Mouse (Mus musculus) hindbrain, embryonic 15.5 days (tissue): ENCODE results near the gene Prmt8. TPM values are rescaled to one million over a fixed set of nuclear protein-coding genes. Genes with fewer than 3 reads are reported as not detected.
A peak's percentile ranks its signal among the peaks of the same experiment; 100 is the strongest.

Experiments used
- ATAC-seq: fragments of 200-750 bp; cut with Nextera tagmentation; 2 replicates; pipeline ENCODE4 v1.8.0; 2017; ENCODE audit warnings: low read depth, moderate number of reproducible peaks, moderate TSS enrichment; ENCODE audit not compliant: low FRiP score
- H3K27ac ChIP-seq: fragments of 300-500 bp; sonication (generic); replicated peaks from 2 replicates; pipeline ENCODE4 v1.5.1; 2015; ENCODE audit warnings: mild to moderate bottlenecking, inconsistent platforms
- H3K27me3 ChIP-seq: fragments of 300-500 bp; sonication (generic); 2 replicates; pipeline ENCODE4 v1.6.1; 2015; ENCODE audit warnings: control low read depth, inconsistent platforms
- H3K36me3 ChIP-seq: fragments of 300-500 bp; sonication (generic); 2 replicates; pipeline ENCODE4 v1.6.1; 2015; ENCODE audit warnings: control low read depth, inconsistent platforms
- H3K4me1 ChIP-seq: fragments of 300-500 bp; sonication (generic); replicated peaks from 2 replicates; pipeline ENCODE4 v1.6.1; 2015; ENCODE audit warnings: control low read depth, inconsistent platforms
- H3K4me2 ChIP-seq: fragments of 300-500 bp; sonication (generic); 2 replicates; pipeline ENCODE4 v1.6.1; 2015; ENCODE audit warnings: moderate library complexity, mild to moderate bottlenecking, inconsistent platforms
- H3K4me3 ChIP-seq: fragments of 300-500 bp; sonication (generic); 2 replicates; pipeline ENCODE4 v1.5.1; 2015; ENCODE audit warnings: mild to moderate bottlenecking, inconsistent platforms
- H3K9ac ChIP-seq: fragments of 300-500 bp; sonication (generic); 2 replicates; pipeline ENCODE4 v1.6.1; 2015; ENCODE audit warnings: inconsistent platforms
- H3K9me3 ChIP-seq: fragments of 300-500 bp; sonication (generic); 2 replicates; pipeline ENCODE4 v1.6.1; 2016; ENCODE audit warnings: control low read depth, inconsistent platforms
- WGBS: fragments of 180-500 bp; shearing (Covaris S2); methylation state at CpG from one replicate; pipeline ENCODE4 v1.1.7; 2015; 5-methylcytosine and 5-hydroxymethylcytosine counted together
- polyA plus RNA-seq: library from polyadenylated mRNA; unstranded; fragments of >200 nt; fragmentation: Nextera tagmentation; extraction: Ambion mirVana; gene quantifications from 2 replicates; pipeline ENCODE4 v1.2.1, GENCODE M21; 2015

Prmt8 gene
- polyA plus RNA-seq, 1 experiment from 2014 or later: 34.4 TPM

DNA sequence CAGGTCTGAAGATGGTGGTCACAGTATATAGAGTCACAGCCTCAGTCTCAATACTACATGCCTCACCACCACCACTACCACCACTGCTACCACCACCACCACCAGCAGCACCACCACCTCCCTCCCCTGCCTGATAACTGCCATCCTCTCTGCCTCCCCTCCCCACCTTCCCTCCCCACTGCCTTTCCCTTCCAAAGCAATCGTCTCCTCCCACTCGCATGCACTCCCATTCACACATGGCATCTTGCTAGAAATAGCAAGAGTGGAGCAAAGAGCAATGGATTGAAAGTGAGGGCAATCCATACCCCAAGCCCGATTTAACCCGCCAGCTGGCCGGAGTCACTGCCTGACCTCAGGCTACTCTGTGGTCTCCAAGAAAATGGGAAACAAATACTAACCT is 3.7 kb downstream of the Prmt8 start:
- Histone ChIP-seq H3K4me3 (peak overlapping the region; percentile 58), H3K9me3 (no peaks in the 10 kb centered on the region), H3K4me1 (peaks cover 54% of the 10 kb centered on the region), H3K4me2 (peak overlapping the region; percentile 86), H3K36me3 (no peaks in the 10 kb centered on the region), H3K27me3 (0 out of 2 replicates have a peak, but pooled peaks cover 2% of the 10 kb centered on the region), H3K9ac (no peak overlapping the region), H3K27ac (no peak overlapping the region; the same call in 1 of the 2 replicates)
- ATAC-seq: no peak
- 37% methylated on average over 5 of the region's 5 CpGs for WGBS

DNA sequence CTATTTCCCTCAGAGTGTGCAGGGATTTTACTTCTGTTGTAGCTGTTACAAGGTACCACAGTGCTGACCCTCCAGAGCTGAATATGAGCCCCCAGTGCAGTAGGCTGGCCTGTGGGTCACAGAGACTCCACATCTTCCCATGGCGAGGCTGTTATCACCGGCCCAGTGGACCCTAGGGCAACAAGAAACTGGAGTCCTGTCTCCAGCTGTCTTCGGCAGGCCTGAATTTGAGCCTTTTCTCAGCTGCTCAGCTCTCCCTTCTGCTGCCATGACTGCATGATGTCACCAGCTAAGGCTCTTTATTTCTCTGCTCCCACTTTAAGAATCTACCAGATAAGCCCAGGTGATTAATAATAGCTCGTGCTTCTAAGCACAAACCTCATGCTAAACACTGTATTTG is 11.0 kb downstream of the Prmt8 start:
- no peaks in the 10 kb centered on the region for H3K36me3 ChIP-seq
- H3K27ac ChIP-seq: no peak overlapping the region
- no peak overlapping the region for H3K9ac ChIP-seq
- peaks cover 21% of the 10 kb centered on the region for H3K4me1 ChIP-seq
- H3K9me3 ChIP-seq: no peaks in the 10 kb centered on the region
- WGBS: 42% methylated on average over 4 of the region's 4 CpGs
- no peak overlapping the region for H3K4me3 ChIP-seq
- H3K4me2 ChIP-seq: no peak overlapping the region
- H3K27me3 ChIP-seq: no peaks in the 10 kb centered on the region
- no peak for ATAC-seq

DNA sequence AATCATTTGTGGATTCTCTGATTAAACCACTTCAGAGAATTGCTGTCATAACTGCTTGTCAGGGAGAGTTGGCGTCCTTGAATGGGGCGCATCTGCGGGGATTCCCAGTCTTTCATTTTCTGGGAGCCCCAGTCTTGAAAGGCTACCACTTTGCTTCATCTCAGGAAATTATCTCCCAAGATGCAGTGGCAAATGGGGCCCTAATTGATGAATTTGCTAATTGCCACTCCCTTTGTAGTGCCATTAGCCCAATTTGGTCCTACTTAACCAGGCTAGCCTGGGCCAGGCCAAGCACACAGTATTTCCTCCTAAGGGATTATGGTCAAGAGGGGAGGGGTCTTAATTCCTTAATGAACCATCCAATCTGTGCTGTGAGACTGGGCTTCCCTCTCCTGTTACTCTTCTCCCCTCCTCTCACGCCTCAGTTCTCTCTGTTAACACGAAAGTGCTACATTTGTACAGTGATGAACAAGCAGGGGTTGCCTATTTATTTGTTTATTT is 11.6 kb downstream of the Prmt8 start:
- H3K4me1 ChIP-seq: peaks cover 27% of the 10 kb centered on the region
- no peak overlapping the region for H3K9ac ChIP-seq
- no peak overlapping the region for H3K27ac ChIP-seq
- H3K27me3 ChIP-seq: no peaks in the 10 kb centered on the region
- WGBS: 78% methylated on average over 5 of the region's 5 CpGs
- no peak for ATAC-seq
- no peaks in the 10 kb centered on the region for H3K36me3 ChIP-seq
- H3K9me3 ChIP-seq: no peaks in the 10 kb centered on the region
- H3K4me2 ChIP-seq: no peak overlapping the region
- no peak overlapping the region for H3K4me3 ChIP-seq

DNA sequence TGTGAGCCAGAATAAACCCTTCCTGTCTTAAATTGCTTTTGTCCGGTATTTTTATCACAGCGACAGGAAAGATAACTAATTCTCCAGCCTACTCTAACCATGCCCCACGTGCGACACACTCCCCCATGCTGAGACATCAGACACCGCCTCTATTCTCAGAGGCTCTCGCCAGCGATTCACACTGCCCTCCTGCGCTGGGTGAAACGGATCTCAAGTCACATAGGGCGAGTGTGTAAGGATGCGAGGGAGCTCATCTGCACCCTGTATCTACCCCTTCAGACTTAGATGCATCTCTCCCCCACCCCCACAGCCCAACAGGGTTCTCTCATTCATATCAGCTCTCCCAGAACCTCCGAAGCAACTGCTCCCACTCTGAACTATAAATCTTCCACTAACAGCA is 12.4 kb downstream of the Prmt8 start:
- H3K4me1 ChIP-seq: peaks cover 35% of the 10 kb centered on the region
- WGBS: 26% methylated on average over 12 of the region's 12 CpGs
- no peak for ATAC-seq

DNA sequence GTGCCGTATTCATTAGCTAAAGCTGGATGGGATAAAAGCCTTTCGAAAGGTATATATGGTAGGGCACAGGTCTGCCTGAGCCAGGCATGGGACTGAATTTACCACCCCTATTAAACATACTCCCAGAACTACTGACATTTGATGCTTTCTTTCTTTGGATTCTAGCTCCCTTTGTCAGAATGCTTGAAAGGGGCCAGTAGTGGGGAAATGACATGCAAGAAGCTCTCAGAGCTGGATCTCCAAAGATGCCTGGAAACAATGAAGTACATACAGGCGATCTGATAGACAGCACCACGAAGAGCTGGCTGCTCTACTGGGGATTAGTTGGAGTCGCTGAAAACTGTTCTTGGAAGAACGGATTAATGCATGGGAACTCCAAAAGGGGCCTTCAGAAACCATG is 16.0 kb downstream of the Prmt8 start:
- WGBS: 42% methylated on average over 6 of the region's 6 CpGs
- H3K4me1 ChIP-seq: peaks cover 35% of the 10 kb centered on the region
- H3K27ac ChIP-seq: no peak overlapping the region
- no peaks in the 10 kb centered on the region for H3K36me3 ChIP-seq
- H3K27me3 ChIP-seq: no peaks in the 10 kb centered on the region
- ATAC-seq: no peak
- no peak overlapping the region for H3K4me3 ChIP-seq
- no peaks in the 10 kb centered on the region for H3K9me3 ChIP-seq
- no peak overlapping the region for H3K9ac ChIP-seq
- H3K4me2 ChIP-seq: no peak overlapping the region

More for the DNA sequence above, 12.4 kb downstream of the Prmt8 start:
- Histone ChIP-seq H3K9me3 (no peaks in the 10 kb centered on the region), H3K36me3 (no peaks in the 10 kb centered on the region), H3K27ac (no peak overlapping the region), H3K4me2 (no peak overlapping the region), H3K4me3 (no peak overlapping the region), H3K27me3 (no peaks in the 10 kb centered on the region), H3K9ac (no peak overlapping the region)

DNA sequence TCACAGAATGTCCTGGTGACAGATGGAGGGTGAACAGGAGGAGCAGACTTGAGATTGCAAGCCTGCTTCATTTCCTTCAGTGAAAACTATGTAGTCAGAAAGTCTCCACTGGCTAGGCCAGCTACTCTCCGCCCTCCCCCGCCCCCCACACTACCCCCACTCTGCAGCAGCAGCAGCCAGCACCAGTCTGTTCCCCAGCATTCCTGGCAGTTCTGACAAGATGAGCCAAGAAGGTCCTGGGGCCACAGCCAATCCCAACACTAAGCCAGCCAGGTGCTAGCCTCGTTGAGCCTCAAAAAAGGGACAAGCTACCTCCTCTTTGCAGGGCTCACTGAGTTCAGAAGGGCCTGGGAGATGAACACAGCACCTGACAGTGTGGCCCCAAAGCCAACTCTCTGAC is 16.6 kb downstream of the Prmt8 start:
- H3K4me1 ChIP-seq: peaks cover 33% of the 10 kb centered on the region
- ATAC-seq: no peak
- H3K9me3 ChIP-seq: no peaks in the 10 kb centered on the region
- H3K27ac ChIP-seq: no peak overlapping the region
- WGBS: 57% methylated on average over 3 of the region's 3 CpGs
- H3K4me3 ChIP-seq: no peak overlapping the region
- no peaks in the 10 kb centered on the region for H3K36me3 ChIP-seq
- no peaks in the 10 kb centered on the region for H3K27me3 ChIP-seq
- H3K4me2 ChIP-seq: no peak overlapping the region
- no peak overlapping the region for H3K9ac ChIP-seq

DNA sequence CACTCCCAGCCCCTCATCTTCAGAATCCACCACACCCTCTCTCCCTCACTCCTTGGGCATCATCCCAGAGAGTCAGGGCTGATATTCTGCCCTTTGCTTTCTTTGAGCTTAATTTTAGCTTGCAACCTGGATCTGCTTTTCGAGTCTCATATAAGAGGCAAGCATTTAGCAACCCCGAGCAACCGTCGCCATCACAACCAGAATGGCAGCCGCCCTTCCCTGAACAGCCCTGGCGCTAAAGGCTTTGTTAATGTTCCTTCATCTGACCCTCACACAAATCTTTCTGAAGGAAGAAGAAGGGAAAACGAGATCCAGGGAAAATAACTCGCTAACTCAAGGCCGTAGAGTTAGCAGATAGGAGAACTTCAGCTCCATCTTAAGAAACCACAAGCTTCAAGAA is 17.8 kb downstream of the Prmt8 start:
- no peaks in the 10 kb centered on the region for H3K9me3 ChIP-seq
- peaks cover 24% of the 10 kb centered on the region for H3K4me1 ChIP-seq
- no peak for ATAC-seq
- no peak overlapping the region for H3K4me3 ChIP-seq
- no peak overlapping the region for H3K4me2 ChIP-seq
- H3K36me3 ChIP-seq: no peaks in the 10 kb centered on the region
- no peak overlapping the region for H3K27ac ChIP-seq
- WGBS: 35% methylated on average over 9 of the region's 9 CpGs
- no peak overlapping the region for H3K9ac ChIP-seq
- no peaks in the 10 kb centered on the region for H3K27me3 ChIP-seq

DNA sequence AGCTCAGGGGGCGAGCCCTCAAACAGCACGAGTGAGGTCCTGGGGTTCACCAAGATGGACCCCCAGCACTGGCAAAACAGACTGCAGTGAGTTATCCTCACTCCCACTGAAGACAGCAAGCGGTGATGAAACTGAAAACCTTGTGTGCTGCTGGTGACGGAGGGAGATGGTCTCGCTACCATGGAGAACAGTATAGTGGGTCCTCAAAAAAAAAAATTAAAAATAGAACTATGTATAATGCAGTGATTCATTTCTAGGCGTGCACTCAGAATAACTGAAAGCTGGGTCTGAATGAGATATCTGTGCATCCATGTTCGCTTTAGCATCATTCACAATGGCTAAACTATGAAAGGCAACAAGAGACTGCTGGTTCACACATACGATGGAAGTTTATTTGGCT is 20.5 kb downstream of the Prmt8 start:
- 88% methylated on average over 8 of the region's 8 CpGs for WGBS

DNA sequence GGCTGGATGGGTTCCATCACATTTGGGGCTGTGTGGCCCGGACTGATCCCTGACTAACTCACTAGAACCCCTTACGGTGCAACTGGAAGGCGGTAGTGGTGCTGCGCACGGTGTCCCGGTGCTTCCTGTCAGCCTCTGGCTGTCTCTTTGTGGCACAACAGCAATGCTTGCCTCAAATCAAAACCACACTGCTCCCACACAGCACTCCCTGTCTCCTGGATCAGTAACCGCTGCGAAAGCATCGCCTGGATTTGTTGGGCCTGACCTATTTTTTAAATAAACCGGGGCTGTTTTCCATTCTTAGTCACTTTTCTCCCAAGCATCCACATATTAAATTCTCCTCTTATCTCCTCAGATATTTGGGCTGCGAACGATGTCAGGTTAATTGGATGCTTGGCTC is 27.0 kb downstream of the Prmt8 start:
- 84% methylated on average over 12 of the region's 12 CpGs for WGBS
- Histone ChIP-seq H3K36me3 (no peaks in the 10 kb centered on the region), H3K9ac (no peak overlapping the region), H3K4me1 (peaks cover 18% of the 10 kb centered on the region), H3K4me2 (no peak overlapping the region), H3K27ac (no peak overlapping the region), H3K9me3 (no peaks in the 10 kb centered on the region), H3K27me3 (no peaks in the 10 kb centered on the region), H3K4me3 (no peak overlapping the region)
- no peak for ATAC-seq

More for the DNA sequence above, 20.5 kb downstream of the Prmt8 start:
- no peak overlapping the region for H3K4me3 ChIP-seq
- H3K9me3 ChIP-seq: no peaks in the 10 kb centered on the region
- no peak overlapping the region for H3K9ac ChIP-seq
- H3K27me3 ChIP-seq: no peaks in the 10 kb centered on the region
- H3K4me2 ChIP-seq: no peak overlapping the region
- H3K27ac ChIP-seq: no peak overlapping the region
- H3K36me3 ChIP-seq: no peaks in the 10 kb centered on the region
- ATAC-seq: no peak
- H3K4me1 ChIP-seq: peaks cover 24% of the 10 kb centered on the region

DNA sequence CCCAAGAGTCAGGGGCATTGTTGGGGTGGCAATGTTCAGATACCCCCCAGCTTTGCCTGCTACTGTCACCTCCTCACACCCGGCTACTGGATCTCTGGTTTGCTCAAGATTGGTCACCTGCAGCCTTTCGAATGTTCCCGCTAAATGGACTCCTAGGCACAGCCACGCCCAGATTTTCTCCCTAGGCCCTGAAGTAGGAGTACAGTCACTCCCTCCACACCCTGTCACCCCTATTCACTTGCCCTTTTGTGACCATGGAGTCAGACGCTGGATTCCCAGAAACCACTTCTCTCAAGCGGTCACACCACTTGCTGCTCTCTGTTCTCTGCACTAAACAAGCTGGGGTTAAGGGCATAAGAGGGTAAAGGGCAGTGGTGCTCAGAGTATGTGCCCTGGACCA is 28.1 kb downstream of the Prmt8 start:
- Histone ChIP-seq H3K36me3 (no peaks in the 10 kb centered on the region), H3K4me1 (peaks cover 26% of the 10 kb centered on the region), H3K9me3 (no peaks in the 10 kb centered on the region), H3K27me3 (no peaks in the 10 kb centered on the region), H3K27ac (no peak overlapping the region), H3K9ac (no peak overlapping the region), H3K4me2 (no peak overlapping the region), H3K4me3 (no peak overlapping the region)
- WGBS: 85% methylated on average over 6 of the region's 6 CpGs
- ATAC-seq: no peak

DNA sequence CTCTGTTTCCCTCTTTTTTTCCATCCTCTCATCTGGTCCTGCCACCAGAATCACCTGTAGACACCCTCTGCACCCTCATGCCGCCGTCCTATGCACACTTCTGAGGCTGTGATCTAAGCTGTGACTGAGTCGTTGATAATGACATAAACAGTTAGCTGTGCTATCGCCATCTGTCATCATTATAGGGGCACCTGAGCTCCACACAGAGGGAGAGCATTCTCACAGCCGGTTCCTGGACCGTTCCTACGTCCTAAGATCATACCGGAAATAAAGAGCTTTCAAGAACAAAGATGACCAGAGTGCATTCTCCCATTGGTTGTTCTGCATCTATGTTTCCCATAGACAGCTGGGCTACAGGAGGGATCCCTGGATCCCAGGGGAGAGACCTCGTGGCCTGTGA is 28.6 kb downstream of the Prmt8 start:
- peaks cover 30% of the 10 kb centered on the region for H3K4me1 ChIP-seq
- no peaks in the 10 kb centered on the region for H3K27me3 ChIP-seq
- H3K4me2 ChIP-seq: no peak overlapping the region
- no peaks in the 10 kb centered on the region for H3K9me3 ChIP-seq
- no peak; the same call in 1 of the 2 replicates for ATAC-seq
- 44% methylated on average over 9 of the region's 9 CpGs for WGBS
- H3K4me3 ChIP-seq: no peak overlapping the region
- H3K9ac ChIP-seq: no peak overlapping the region
- no peak overlapping the region for H3K27ac ChIP-seq
- H3K36me3 ChIP-seq: no peaks in the 10 kb centered on the region

DNA sequence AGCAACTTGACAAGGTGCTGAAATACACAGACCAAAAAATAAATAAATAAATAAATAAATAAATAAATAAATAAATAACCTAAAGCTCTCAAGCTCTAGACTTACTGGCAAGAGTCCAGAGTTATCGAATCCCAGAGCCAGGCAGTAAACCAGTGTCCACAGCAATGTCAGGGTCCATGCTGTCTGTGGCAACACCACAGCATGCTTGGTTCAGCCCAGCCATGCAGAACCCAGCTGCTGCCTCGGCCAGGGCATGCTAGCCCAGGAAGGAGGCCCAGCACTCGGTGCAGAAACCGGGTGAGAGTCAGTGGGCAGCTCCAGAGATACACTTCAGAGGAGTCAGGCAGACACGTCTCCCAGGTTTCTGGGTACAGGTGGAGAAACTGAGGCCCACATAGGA is 29.4 kb downstream of the Prmt8 start:
- Histone ChIP-seq H3K4me2 (no peak overlapping the region), H3K4me1 (peaks cover 38% of the 10 kb centered on the region), H3K9ac (no peak overlapping the region), H3K36me3 (no peaks in the 10 kb centered on the region), H3K9me3 (no peaks in the 10 kb centered on the region), H3K4me3 (no peak overlapping the region), H3K27me3 (no peaks in the 10 kb centered on the region), H3K27ac (no peak overlapping the region)
- WGBS: 66% methylated on average over 5 of the region's 5 CpGs
- no peak for ATAC-seq
